Mouse (Mus musculus): ENCODE results near the gene Exoc5. TPM values are rescaled to one million over a fixed set of nuclear protein-coding genes. Genes with fewer than 3 reads are reported as not detected.
A peak's percentile ranks its signal among the peaks of the same experiment; 100 is the strongest.

The Exoc5 gene
- polyA plus RNA-seq, 1 experiment, result 13.8 TPM

- no peak for TF ChIP-seq POLR2A (IDR thresholded peaks at IDR 0.05; ENCODE audit: control insufficient read depth, extremely low read depth, insufficient read depth, low read length, poor library complexity)
- no peak for TF ChIP-seq CTCF (IDR thresholded peaks at IDR 0.05; ENCODE audit: borderline replicate concordance, control insufficient read depth, extremely low read depth, insufficient read depth, low read length, poor library complexity)
- no peak for DNase-seq
These were observed 20.1 kb upstream of the Exoc5 start for GRCm38 (mm10) chr14:49086522-49086921.

DNA sequence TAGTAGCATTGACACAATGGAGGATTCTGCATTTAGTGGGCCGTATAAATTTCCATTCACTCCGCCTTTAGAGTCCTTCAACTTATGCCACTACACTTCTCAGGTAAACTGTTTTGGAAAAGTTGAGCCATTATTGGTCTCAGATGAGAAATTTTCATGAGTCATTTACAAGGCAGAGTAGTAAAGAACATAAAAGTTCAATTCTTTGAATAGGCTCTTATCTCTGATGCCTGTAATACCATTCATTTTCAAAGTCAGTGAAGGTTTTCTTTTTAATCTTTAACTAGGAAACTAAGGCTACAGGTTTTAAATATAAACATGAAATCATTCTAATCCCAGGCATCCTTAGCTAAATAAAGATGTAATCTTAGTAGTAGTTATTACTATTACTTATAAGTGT lies 12.4 kb upstream of the Exoc5 start:
- Histone ChIP-seq H3K36me3 (ENCODE audit: control insufficient read depth, insufficient read depth, low read length) (peaks cover 13% of the 10 kb centered on the region), H3K4me1 (replicated peaks; ENCODE audit: control insufficient read depth, insufficient read depth, low read length) (no peaks in the 10 kb centered on the region), H3K4me3 (ENCODE audit: control insufficient read depth, insufficient read depth, low read length) (no peak overlapping the region), H3K27me3 (ENCODE audit: control insufficient read depth, insufficient read depth, low read length) (no peaks in the 10 kb centered on the region), H3K27ac (ENCODE audit: control insufficient read depth, insufficient read depth, low read length) (no peak overlapping the region)
- no peak for DNase-seq
- WGBS, result 100% methylated on average over 2 of the region's 2 CpGs
- no peak for TF ChIP-seq CTCF (IDR thresholded peaks at IDR 0.05; ENCODE audit: borderline replicate concordance, control insufficient read depth, extremely low read depth, insufficient read depth, low read length, poor library complexity)
- no peak for TF ChIP-seq POLR2A (IDR thresholded peaks at IDR 0.05; ENCODE audit: control insufficient read depth, extremely low read depth, insufficient read depth, low read length, poor library complexity)

More at GRCm38 (mm10) chr14:49086522-49086921, 20.1 kb upstream of the Exoc5 start:
- Histone ChIP-seq H3K27me3 (ENCODE audit: control insufficient read depth, insufficient read depth, low read length) (no peaks in the 10 kb centered on the region), H3K27ac (ENCODE audit: control insufficient read depth, insufficient read depth, low read length) (no peak overlapping the region), H3K4me1 (replicated peaks; ENCODE audit: control insufficient read depth, insufficient read depth, low read length) (no peaks in the 10 kb centered on the region), H3K4me3 (ENCODE audit: control insufficient read depth, insufficient read depth, low read length) (no peak overlapping the region), H3K36me3 (ENCODE audit: control insufficient read depth, insufficient read depth, low read length) (peaks cover 17% of the 10 kb centered on the region)
- WGBS, result 97% methylated on average over 4 of the region's 4 CpGs

- no peak for DNase-seq
- Histone ChIP-seq H3K36me3 (ENCODE audit: control insufficient read depth, insufficient read depth, low read length) (peaks cover 13% of the 10 kb centered on the region), H3K27me3 (ENCODE audit: control insufficient read depth, insufficient read depth, low read length) (no peaks in the 10 kb centered on the region), H3K4me3 (ENCODE audit: control insufficient read depth, insufficient read depth, low read length) (no peak overlapping the region), H3K27ac (ENCODE audit: control insufficient read depth, insufficient read depth, low read length) (no peak overlapping the region), H3K4me1 (replicated peaks; ENCODE audit: control insufficient read depth, insufficient read depth, low read length) (no peaks in the 10 kb centered on the region)
- no peak for TF ChIP-seq POLR2A (IDR thresholded peaks at IDR 0.05; ENCODE audit: control insufficient read depth, extremely low read depth, insufficient read depth, low read length, poor library complexity)
- TF ChIP-seq CTCF (IDR thresholded peaks at IDR 0.05; ENCODE audit: borderline replicate concordance, control insufficient read depth, extremely low read depth, insufficient read depth, low read length, poor library complexity), result no peak
- 86% methylated on average over 2 of the region's 2 CpGs for WGBS
These were observed 7.9 kb upstream of the Exoc5 start for GRCm38 (mm10) chr14:49074361-49074760.

GRCm38 (mm10) chr14:49073896-49074295 lies 7.4 kb upstream of the Exoc5 start:
- Histone ChIP-seq H3K4me1 (replicated peaks; ENCODE audit: control insufficient read depth, insufficient read depth, low read length) (no peaks in the 10 kb centered on the region), H3K27ac (ENCODE audit: control insufficient read depth, insufficient read depth, low read length) (no peak overlapping the region), H3K36me3 (ENCODE audit: control insufficient read depth, insufficient read depth, low read length) (peaks cover 13% of the 10 kb centered on the region), H3K4me3 (ENCODE audit: control insufficient read depth, insufficient read depth, low read length) (no peak overlapping the region), H3K27me3 (ENCODE audit: control insufficient read depth, insufficient read depth, low read length) (no peaks in the 10 kb centered on the region)
- TF ChIP-seq CTCF (IDR thresholded peaks at IDR 0.05; ENCODE audit: borderline replicate concordance, control insufficient read depth, extremely low read depth, insufficient read depth, low read length, poor library complexity) (no peak), POLR2A (IDR thresholded peaks at IDR 0.05; ENCODE audit: control insufficient read depth, extremely low read depth, insufficient read depth, low read length, poor library complexity) (no peak)
- 98% methylated on average over 7 of the region's 7 CpGs for WGBS
- DNase-seq, result no peak

GRCm38 (mm10) chr14:49072837-49073236 lies 6.4 kb upstream of the Exoc5 start:
- 99% methylated on average over 2 of the region's 2 CpGs for WGBS
- no peak for TF ChIP-seq CTCF (IDR thresholded peaks at IDR 0.05; ENCODE audit: borderline replicate concordance, control insufficient read depth, extremely low read depth, insufficient read depth, low read length, poor library complexity)
- no peak for TF ChIP-seq POLR2A (IDR thresholded peaks at IDR 0.05; ENCODE audit: control insufficient read depth, extremely low read depth, insufficient read depth, low read length, poor library complexity)
- peaks cover 13% of the 10 kb centered on the region for H3K36me3 ChIP-seq (ENCODE audit: control insufficient read depth, insufficient read depth, low read length)
- H3K4me1 ChIP-seq (replicated peaks; ENCODE audit: control insufficient read depth, insufficient read depth, low read length), result no peaks in the 10 kb centered on the region
- no peak overlapping the region for H3K4me3 ChIP-seq (ENCODE audit: control insufficient read depth, insufficient read depth, low read length)
- no peak overlapping the region for H3K27ac ChIP-seq (ENCODE audit: control insufficient read depth, insufficient read depth, low read length)
- no peak for DNase-seq
- H3K27me3 ChIP-seq (ENCODE audit: control insufficient read depth, insufficient read depth, low read length), result no peaks in the 10 kb centered on the region

- Histone ChIP-seq H3K27ac (ENCODE audit: control insufficient read depth, insufficient read depth, low read length) (peak within 1 kb of the TSS; percentile 87), H3K36me3 (ENCODE audit: control insufficient read depth, insufficient read depth, low read length) (no peaks in the 10 kb centered on the region), H3K27me3 (ENCODE audit: control insufficient read depth, insufficient read depth, low read length) (no peaks in the 10 kb centered on the region), H3K4me3 (ENCODE audit: control insufficient read depth, insufficient read depth, low read length) (peak within 1 kb of the TSS; percentile 74), H3K4me1 (replicated peaks; ENCODE audit: control insufficient read depth, insufficient read depth, low read length) (no peaks in the 10 kb centered on the region)
- no peak for TF ChIP-seq CTCF (IDR thresholded peaks at IDR 0.05; ENCODE audit: borderline replicate concordance, control insufficient read depth, extremely low read depth, insufficient read depth, low read length, poor library complexity)
- TF ChIP-seq POLR2A (IDR thresholded peaks at IDR 0.05; ENCODE audit: control insufficient read depth, extremely low read depth, insufficient read depth, low read length, poor library complexity), result no peak
- WGBS, result under 1% methylated on average over 55 of the region's 62 CpGs
- peak; percentile 58 for DNase-seq
These were observed 752 bp downstream of the Exoc5 start, which contains the start of gene Ap5m1 for GRCm38 (mm10) chr14:49065529-49066273. Gene Ap5m1 (plus strand): TSS chr14:49066097.
